Mouse (Mus musculus): Measurements from ENCODE around the gene Tia1. TPM values are rescaled to one million over a fixed set of nuclear protein-coding genes. Genes with fewer than 3 reads are reported as not detected.

The Tia1 gene
- total RNA-seq (2023) = 10 to 100 TPM; 42.8 to 44.3 TPM

DNA sequence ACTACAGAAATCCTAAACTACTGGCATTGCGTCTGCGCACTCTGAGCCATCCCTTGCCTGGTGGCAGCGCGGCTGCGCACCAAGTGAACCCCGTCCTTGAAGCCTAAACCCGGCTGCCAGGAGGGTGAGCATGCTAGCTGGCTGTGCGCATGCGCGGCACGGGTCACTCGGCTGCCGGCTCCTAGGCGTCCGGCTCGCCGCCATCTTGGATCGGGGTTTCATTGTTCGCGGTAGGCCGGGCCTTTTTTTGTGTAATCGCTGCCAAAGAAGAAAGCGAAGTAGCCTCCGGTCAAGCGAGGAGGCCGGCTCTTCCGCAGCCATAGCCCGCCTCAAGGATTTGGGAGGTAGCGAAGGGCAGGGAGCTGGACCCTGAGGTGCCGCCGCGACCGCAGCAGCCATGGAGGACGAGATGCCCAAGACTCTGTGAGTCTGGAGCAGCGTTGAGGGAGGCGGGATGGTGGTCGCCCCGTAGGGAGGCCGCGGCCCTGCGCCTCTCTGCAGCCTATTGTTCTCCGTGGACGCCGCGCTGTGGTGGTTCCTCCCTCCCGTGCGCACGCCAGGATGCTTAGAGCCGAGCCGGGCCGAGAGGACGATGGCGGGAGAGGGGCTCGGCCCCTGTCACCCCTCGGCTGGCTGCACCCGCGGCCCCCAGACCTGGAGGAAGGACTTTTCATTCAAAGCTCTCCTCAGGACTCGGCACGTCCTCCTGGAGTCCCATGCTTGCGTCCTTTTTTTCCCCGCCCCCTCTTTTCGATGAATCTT is at the start of gene Tia1:
Gene Tia1 (plus strand): TSS at position 120 of the 762 bp plus-strand sequence.

DNA sequence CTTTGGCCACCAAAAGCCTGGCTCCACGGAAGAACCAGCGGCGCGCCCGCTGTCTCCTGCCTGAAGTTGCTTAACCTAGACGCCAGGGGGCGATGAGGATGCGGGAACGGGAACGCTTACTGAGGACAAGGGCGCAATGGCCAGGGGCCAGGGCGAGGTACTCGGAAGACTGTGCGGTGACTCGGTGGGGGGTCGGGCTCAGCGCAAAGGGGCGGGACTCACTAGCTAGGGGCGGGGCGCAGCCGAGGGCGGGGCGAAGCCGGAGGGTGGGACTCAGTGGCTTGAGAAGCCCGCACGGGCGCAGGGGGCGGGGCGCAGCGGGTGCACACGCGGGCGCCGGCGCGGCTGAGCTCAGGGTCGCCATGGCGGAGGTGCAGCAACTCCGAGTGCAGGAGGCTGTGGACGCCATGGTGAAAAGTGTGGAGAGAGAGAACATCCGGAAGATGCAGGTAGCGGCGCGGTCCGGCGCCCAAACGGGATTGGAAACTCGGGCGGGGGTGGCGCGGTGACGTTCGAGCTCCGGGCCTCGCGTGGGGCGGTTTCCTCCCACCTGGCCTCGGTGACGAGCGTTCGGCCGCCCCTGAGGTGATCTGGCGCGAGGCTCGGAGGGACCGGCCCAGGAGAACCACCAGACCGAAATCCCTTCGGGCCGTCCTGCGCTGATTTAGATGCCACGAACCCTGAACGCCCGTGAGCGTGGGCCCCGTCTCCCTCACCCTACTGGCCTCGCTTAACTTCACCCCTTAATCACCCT is 38.5 kb upstream of the Tia1 start, which contains the start of gene Fam136a:
Gene Fam136a (plus strand): TSS at position 276 of the 754 bp plus-strand sequence.

DNA sequence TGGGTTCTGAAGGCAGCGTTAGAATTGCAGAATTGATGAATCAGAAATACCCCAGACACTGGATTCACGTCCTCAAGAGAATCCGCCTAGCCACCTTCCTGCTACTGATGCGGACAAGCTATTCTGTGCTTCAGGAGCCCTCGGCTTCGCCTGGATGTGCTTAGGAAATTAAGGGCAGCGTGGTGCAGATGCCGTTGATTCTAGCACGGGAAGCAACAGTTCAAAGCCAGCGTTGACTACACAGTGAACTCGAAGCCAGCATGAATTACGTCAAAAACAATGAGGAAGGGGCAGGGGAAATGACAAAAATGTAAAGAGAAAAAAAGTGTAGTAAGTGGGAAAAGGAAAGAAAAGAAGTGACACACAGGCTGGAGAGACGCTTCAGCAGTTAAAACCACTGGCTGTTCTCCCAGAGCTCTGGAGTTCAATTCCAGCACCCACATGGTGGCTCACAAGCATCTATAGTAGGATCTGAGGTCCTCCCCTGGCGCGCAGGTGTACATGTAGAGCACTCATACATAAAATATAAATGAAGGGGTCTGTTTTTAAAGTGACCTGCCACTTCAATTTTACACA is 33.2 kb upstream of the Tia1 start, which contains the start of gene Snrpg:
Gene Snrpg (plus strand): TSS at position 541 of the 576 bp plus-strand sequence.

DNA sequence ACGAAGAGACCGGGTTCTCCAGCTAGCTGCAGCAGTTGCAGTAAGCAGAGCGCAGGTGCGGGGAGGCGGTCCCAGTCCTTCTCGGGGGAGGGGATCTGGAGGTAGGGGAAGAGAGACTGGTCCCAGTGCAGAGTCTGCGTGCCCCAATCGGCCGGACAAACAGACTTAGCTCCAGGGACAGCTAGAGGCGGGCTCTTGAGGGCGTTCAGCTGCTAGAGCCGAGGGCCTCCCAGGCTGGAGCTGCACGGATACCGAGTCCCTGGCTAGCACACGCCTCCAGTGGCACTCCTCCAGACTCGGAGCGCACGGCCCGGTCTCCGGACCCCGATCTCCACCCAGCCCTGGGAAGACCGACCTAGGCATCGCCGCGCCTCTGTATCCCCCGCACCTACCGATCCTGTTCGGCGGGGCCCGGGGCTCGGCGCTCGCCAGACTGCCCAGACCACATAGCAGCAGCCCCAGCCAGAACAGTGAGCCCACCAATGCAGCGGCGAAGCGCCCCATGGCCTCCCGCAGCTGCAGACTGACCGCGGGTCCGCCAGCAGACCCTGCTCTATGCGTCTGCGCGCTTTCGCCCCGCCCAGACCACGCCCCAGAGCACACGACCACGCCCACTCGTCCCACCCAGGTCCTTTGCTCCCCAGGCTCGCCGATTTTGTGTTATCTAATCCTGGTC is 7.3 kb upstream of the Tia1 start, which contains the start of gene Pcyox1:
Gene Pcyox1 (minus strand): TSS at position 574 of the 676 bp plus-strand sequence.

DNA sequence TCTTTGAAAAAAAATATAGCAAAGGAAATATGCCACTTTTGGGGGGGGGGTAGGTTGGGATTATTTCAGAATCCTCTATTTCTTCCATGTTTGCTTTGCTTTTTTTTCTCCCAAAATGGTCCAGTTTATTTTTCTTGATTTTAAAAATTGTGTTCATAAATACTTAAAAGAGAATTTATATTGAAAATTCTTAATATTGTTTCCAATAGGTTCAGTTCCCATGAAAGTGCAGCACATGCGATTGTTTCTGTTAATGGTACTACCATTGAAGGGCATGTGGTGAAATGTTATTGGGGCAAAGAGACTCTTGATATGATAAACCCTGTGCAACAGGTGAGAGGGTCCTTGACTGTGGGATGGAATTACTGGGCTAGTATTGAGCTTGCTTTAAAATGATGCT is 22.3 kb downstream of the Tia1 start, which contains the start of gene Gm44790:
Gene Gm44790 (plus strand): TSS at position 301 of the 400 bp plus-strand sequence.

DNA sequence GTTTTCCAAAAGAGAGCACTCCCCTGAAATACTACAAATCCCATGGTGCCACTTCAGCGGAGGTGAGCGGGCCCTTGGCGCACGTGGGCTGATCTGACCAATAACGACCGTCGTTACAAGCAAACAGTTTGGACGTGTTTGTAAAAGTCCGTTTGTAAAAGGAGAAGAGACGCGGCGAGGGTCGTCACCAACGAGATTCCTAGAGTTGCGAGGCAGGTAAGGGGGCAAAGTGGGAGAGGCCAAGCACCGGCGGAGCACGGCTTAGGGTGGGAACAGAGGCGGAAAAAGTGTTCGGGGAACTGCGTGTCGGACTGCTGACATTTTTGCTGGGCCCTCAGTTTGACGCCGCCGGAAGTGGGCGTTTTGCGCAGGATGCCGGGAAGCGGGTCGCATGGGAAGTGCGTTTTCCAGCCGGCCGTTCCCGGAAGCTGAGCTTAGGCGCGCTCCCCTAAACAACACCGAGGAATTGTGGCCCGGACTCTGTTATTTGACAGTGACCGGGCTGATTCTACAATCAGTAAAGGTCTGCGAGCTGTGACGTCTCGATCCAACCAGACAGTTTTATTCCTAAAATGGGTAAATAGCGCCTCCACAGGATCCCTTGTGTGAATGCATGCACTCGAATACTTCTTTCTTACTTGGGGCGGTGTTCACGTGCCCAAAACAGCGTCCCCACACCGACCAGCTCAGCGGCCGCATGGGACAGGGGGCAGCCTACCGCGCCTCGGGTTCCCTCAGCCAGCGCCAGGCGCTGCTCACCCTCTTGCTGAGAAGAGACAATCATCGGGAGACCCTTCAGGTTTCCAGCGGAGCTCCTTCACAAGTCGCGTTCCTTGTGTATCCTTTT is 34.5 kb downstream of the Tia1 start, which contains the start of gene C87436:
Gene C87436 (plus strand): TSS at position 103 of the 847 bp plus-strand sequence.

Other genes starting within 250 kb of the Tia1 start
- gene Tgfa, start 209.0 kb upstream of the Tia1 start, total RNA-seq (2023) = not detected
- gene Fam136a, start 38.6 kb upstream of the Tia1 start, total RNA-seq (2023) = 1 to 10 TPM; 3.4 to 4.4 TPM
- gene Snrpg, start 32.9 kb upstream of the Tia1 start, total RNA-seq (2023) = 100 to 1,000 TPM; 111 to 125 TPM
- 10 to 100 TPM; 49.8 to 51.3 TPM for gene Pcyox1, start 7.1 kb upstream of the Tia1 start, total RNA-seq (2023)
- 1 to 10 TPM in 1 of 2 experiments, not detected in 1; 2.2 TPM for gene Gm44790, start 22.4 kb downstream of the Tia1 start, total RNA-seq (2023)
- 10 to 100 TPM; 16.7 to 20.5 TPM for gene C87436, start 34.2 kb downstream of the Tia1 start, total RNA-seq (2023)
- gene Pcbp1, start 122.1 kb downstream of the Tia1 start, total RNA-seq (2023) = 100 to 1,000 TPM; 170 to 191 TPM
- gene Asprv1, start 223.9 kb downstream of the Tia1 start, total RNA-seq (2023) = 10 to 100 TPM; 62.2 to 88.0 TPM

All from neutrophil, adult 83 days (primary cell).